Mouse (Mus musculus): ENCODE data around the gene H2afj. TPM values are rescaled to one million over a fixed set of nuclear protein-coding genes. Genes with fewer than 3 reads are reported as not detected.

The H2afj gene
- total RNA-seq, 1 experiment from 2014 or later = 54.2 TPM

Other genes starting within 250 kb of the H2afj start
- gene Plbd1, start 146.3 kb upstream of the H2afj start, total RNA-seq (2017) = 233 to 370 TPM (median 331 TPM) in 3 replicates
- gene Gucy2c, start 26.5 kb upstream of the H2afj start, total RNA-seq (2017) = 0.10 to 1.1 TPM in 2 of 3 replicates, not detected in the other
- 2.3 to 11.2 TPM (median 4.9 TPM) in 3 replicates for gene Hist4h4, start 3.8 kb upstream of the H2afj start, total RNA-seq (2017)
- gene BC049715, start 19.4 kb downstream of the H2afj start, total RNA-seq (2017) = 0.96 to 3.7 TPM (median 2.5 TPM) in 3 replicates
- 46.3 to 120 TPM (median 81.0 TPM) in 3 replicates for gene Wbp11, start 20.0 kb downstream of the H2afj start, total RNA-seq (2017)
- gene Smco3, start 27.2 kb downstream of the H2afj start, total RNA-seq (2017) = 0.49 TPM in 1 of 3 replicates, not detected in the others
- gene Art4, start 49.5 kb downstream of the H2afj start, total RNA-seq (2017) = not detected in 3 replicates
- gene Mgp, start 67.6 kb downstream of the H2afj start, total RNA-seq (2017) = not detected in 3 replicates
- 3.7 to 8.5 TPM (median 5.7 TPM) in 3 replicates for gene Erp27, start 113.9 kb downstream of the H2afj start, total RNA-seq (2017)
- 0.10 TPM in 1 of 3 replicates, not detected in the others for gene Pde6h, start 115.6 kb downstream of the H2afj start, total RNA-seq (2017)
- gene Arhgdib, start 133.7 kb downstream of the H2afj start, total RNA-seq (2017) = 977 to 1,211 TPM (median 1,012 TPM) in 3 replicates

Measured in monocyte, adult 5-6 weeks (primary cell).